Mouse (Mus musculus) R1 (cell line): ENCODE measurements at regions not wholly inside any gene's neighbourhood (a gene's known extent, or its start where the extent isn't known, plus 50 kb on each side); places are given as distances from the start of the nearest gene placed in this dataset.

Experiments
- DNase-seq: peaks from one replicate; pipeline ENCODE4 v3.0.0-alpha.2; 2018; ENCODE audit warnings: low read depth, low spot score

- no peak for DNase-seq
These were observed 97.7 kb upstream of the Adamts9 start for GRCm38 (mm10) chr6:93041041-93041440.

- DNase-seq = peak; percentile 34
These were observed 88.6 kb upstream of the Adamts9 start for GRCm38 (mm10) chr6:93031812-93032330.

- DNase-seq = no peak
These were observed 83.1 kb upstream of the Adamts9 start for GRCm38 (mm10) chr6:93026068-93027022.

GRCm38 (mm10) chr6:93014534-93014933, 71.2 kb upstream of the Adamts9 start:
- no peak for DNase-seq

- DNase-seq = no peak
These were observed 68.6 kb upstream of the Adamts9 start for GRCm38 (mm10) chr6:93011906-93012305.

GRCm38 (mm10) chr6:93004587-93005240, 61.4 kb upstream of the Adamts9 start:
- no peak for DNase-seq

- DNase-seq = no peak
These were observed 60.5 kb upstream of the Adamts9 start for GRCm38 (mm10) chr6:93003812-93004211.

- DNase-seq = no peak
These were observed 50.4 kb upstream of the Adamts9 start for GRCm38 (mm10) chr6:92993647-92994046.
